In genomic region chr9:43065231-43065630, GRCm38 (mm10) we compare ENCODE assay signal across 21 mouse cellular contexts. TPM values are rescaled to one million over a fixed set of nuclear protein-coding genes. Genes with fewer than 3 reads are reported as not detected.
A peak's percentile ranks its signal among the peaks of the same experiment; 100 is the strongest.
DNase-seq lines count a peak whose midpoint lies in the region; ATAC-seq lines count a peak whose summit lies in the region.
"Had no signal": no experiment of that assay in that cellular context is flagged by ENCODE, and none has a peak within 500 bp of the region (broad histone marks: within the 10 kb centered on the region; RNA-seq: fewer than 3 reads in every experiment).

No protein-coding gene starts in this region.

- 91% methylated on average over 4 of the region's 4 CpGs for WGBS in midbrain, embryonic 11.5 days
- 90% methylated on average over 4 of the region's 4 CpGs for WGBS in midbrain, embryonic 10.5 days

- H3K9ac ChIP-seq in midbrain, embryonic 11.5 days (ENCODE audit: low read length): no peak overlapping the region

- H3K4me3 ChIP-seq in midbrain, embryonic 11.5 days (ENCODE audit: low read depth, low read length): no peak overlapping the region
- H3K4me3 ChIP-seq in midbrain, embryonic 10.5 days: no peak overlapping the region

- intact Hi-C loops in heart, postnatal 25 days (cut with DNase I): no loop called here

- DNase-seq in heart, adult 11 months: peak; percentile 31
- no peak for DNase-seq in heart, postnatal 25 days (ENCODE audit: low spot score)
- DNase-seq in midbrain, embryonic 11.5 days (ENCODE audit: low spot score, missing footprints): peak; percentile 61
- DNase-seq in midbrain, embryonic 10.5 days (ENCODE audit: low spot score): no peak
- peak; percentile 85 for DNase-seq in Muller cell, postnatal 12 days (ENCODE audit: inconsistent ontology term)
- DNase-seq in urinary bladder, postnatal 25 days (ENCODE audit: low spot score): no peak
- DNase-seq: adrenal gland, adult 2 months; adrenal gland, adult 8-10 months; adrenal gland, postnatal 10 days; adrenal gland, postnatal 14 days; adrenal gland, postnatal 25 days; adrenal gland, postnatal 36 days; B cell, adult 2 months; cerebellum, adult 11 months; cerebellum, adult 11-12 months; cerebellum, adult 18-20 months; cerebellum, adult 2 months had no signal

- no peaks in the 10 kb centered on the region for H3K27me3 ChIP-seq in midbrain, embryonic 11.5 days (ENCODE audit: control insufficient read depth, insufficient read depth, low read length)
- H3K27me3 ChIP-seq in midbrain, embryonic 10.5 days (ENCODE audit: low read depth, poor library complexity, severe bottlenecking): no peaks in the 10 kb centered on the region
- H3K27me3 ChIP-seq: CH12.LX, Patski had no signal

- H3K4me1 ChIP-seq in midbrain, embryonic 11.5 days (ENCODE audit: control insufficient read depth, insufficient read depth, low read length): no peaks in the 10 kb centered on the region
- H3K4me1 ChIP-seq in midbrain, embryonic 10.5 days: peaks cover 1% of the 10 kb centered on the region

- H3K36me3 ChIP-seq in midbrain, embryonic 11.5 days (ENCODE audit: control insufficient read depth, insufficient read depth, low read length): no peaks in the 10 kb centered on the region
- no peaks in the 10 kb centered on the region for H3K36me3 ChIP-seq in midbrain, embryonic 10.5 days

- H3K9me3 ChIP-seq in midbrain, embryonic 11.5 days (ENCODE audit: control insufficient read depth, low read length): no peaks in the 10 kb centered on the region
- H3K9me3 ChIP-seq in midbrain, embryonic 10.5 days (replicated peaks): no peaks in the 10 kb centered on the region

- H3K27ac ChIP-seq in midbrain, embryonic 11.5 days (ENCODE audit: low read depth, low read length): no peak overlapping the region
- no peak overlapping the region for H3K27ac ChIP-seq in midbrain, embryonic 10.5 days (replicated peaks)

- no peak for ATAC-seq in midbrain, embryonic 11.5 days (ENCODE audit: low FRiP score)
- ATAC-seq: activated CD4-positive, CD25-positive, alpha-beta regulatory T cell, adult 4 months; CD4-positive, CD25-positive, alpha-beta regulatory T cell, adult 4 months; Patski had no signal

- H3K4me2 ChIP-seq in midbrain, embryonic 11.5 days: no peak overlapping the region

RNA-seq across cellular contexts. Expression of gene Arhgef12, which starts 41.8 kb away (rescaled TPM):
- total RNA-seq in heart, postnatal 25 days (2021): 100 to 1,000 TPM; 140 to 166 TPM
- polyA plus RNA-seq in midbrain, embryonic 11.5 days (2014; fragmentation: Nextera tagmentation; extraction: Ambion mirVana): 9.2 and 10.0 TPM in 2 replicates
- 7.3 and 7.8 TPM in 2 replicates for polyA plus RNA-seq in midbrain, embryonic 10.5 days (2016; fragmentation: Nextera tagmentation; extraction: Ambion mirVana)

RNA-seq across cellular contexts. Expression of gene Tmem136, which starts 51.1 kb away (rescaled TPM):
- 1 to 10 TPM; 6.1 to 6.7 TPM for total RNA-seq in heart, postnatal 25 days (2021)
- 13.9 and 17.5 TPM in 2 replicates for polyA plus RNA-seq in midbrain, embryonic 11.5 days (2014; fragmentation: Nextera tagmentation; extraction: Ambion mirVana)
- 12.6 and 16.3 TPM in 2 replicates for polyA plus RNA-seq in midbrain, embryonic 10.5 days (2016; fragmentation: Nextera tagmentation; extraction: Ambion mirVana)

Comparison
In these comparisons a context has a peak if more than half of its experiments do, and no peak if none do; other contexts are left out.
1. DNase-seq: peak in heart, adult 11 months (single experiment), midbrain, embryonic 11.5 days (single experiment) and Muller cell, postnatal 12 days (single experiment); none in heart, postnatal 25 days (single experiment), midbrain, embryonic 10.5 days (single experiment) and urinary bladder, postnatal 25 days (single experiment).